Mouse (Mus musculus): Measurements from ENCODE around the gene Tspyl2. TPM values are rescaled to one million over a fixed set of nuclear protein-coding genes. Genes with fewer than 3 reads are reported as not detected.
"Not testable (repeated sequence)": the region's sequence is repeated elsewhere in the genome, so short reads cannot be mapped to it uniquely, and the experiment has no call there.

Tspyl2 gene
- polyA plus RNA-seq, 1 experiment from 2014 or later: 14.0 TPM

DNA sequence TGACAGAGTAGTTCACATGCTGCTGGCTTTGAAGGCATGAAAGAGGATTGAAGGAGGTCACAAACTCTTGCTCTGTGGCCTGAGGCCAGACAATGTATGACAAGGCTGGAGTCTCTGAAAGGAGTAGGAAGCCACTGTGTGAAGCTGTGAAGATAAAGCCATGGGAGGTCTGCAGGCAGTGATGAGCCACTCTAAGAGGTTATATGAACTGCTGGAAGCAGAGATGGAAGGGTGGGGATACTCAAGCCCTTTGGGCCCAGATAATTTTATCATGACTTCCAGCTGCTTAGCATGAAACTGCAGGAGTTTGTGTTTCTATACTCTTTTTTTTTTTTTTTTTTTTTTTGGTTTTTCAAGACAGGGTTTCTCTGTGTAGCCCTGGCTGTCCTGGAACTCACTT, 34.9 kb downstream of the Tspyl2 start:
- no peak for ATAC-seq
- Histone ChIP-seq H3K27ac (ENCODE audit: low read length) (no peak overlapping the region), H3K9me3 (ENCODE audit: low read length) (no peaks in the 10 kb centered on the region), H3K36me3 (ENCODE audit: insufficient read depth, low read length) (no peaks in the 10 kb centered on the region), H3K9ac (replicated peaks; ENCODE audit: low read depth) (no peak overlapping the region), H3K4me2 (replicated peaks; ENCODE audit: low read depth, low read length) (no peak overlapping the region), H3K4me3 (ENCODE audit: low read depth, low read length) (no peak overlapping the region), H3K4me1 (ENCODE audit: insufficient read depth, low read depth, low read length) (no peaks in the 10 kb centered on the region), H3K27me3 (replicated peaks; ENCODE audit: insufficient read depth, low read length) (no peaks in the 10 kb centered on the region)
- TF ChIP-seq EP300 (IDR thresholded peaks at IDR 0.05) (no peak), CTCF (IDR thresholded peaks at IDR 0.05) (no peak)
- no peak for DNase-seq (ENCODE audit: low spot score)

DNA sequence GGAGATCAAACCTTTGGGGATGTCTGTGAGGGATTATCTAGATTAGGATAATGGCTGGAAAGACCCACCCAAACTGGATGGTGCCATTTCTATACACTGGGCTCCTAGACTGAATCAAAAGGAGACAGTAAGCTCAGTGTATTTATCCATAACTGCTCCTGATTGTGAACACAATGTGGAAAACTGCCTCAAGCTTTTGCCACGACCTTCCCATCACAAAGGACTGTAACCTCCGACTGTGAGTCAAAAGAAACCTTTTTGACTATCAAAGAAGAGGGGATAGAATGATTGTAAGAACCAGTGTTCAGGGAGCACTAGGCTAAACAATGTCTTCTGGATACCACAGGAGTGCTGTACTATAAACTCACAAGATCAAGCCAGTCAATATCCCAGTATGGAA, 36.0 kb downstream of the Tspyl2 start:
- 81% methylated on average over 2 of the region's 2 CpGs for WGBS

DNA sequence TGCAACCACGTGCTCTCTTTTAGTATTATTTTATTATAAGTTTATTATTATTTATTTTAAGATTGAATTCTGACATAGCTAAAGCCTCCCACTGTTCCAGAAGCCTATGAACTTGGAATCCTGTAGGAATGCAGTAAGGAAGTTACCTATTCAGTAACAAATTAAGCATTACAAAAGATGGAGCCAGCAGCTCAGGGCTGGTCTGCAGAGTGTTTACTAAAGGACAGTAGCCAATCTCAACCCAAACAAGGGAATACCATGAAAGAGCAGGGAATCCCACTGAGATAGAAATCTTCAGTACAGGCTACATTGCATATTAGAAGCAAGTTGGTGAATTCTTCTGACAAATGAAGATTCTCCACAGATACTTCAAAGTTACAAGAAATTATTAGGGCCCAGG, 55.2 kb downstream of the Tspyl2 start:
- WGBS: 62% methylated on average over 1 of the region's 1 CpGs
- H3K9ac ChIP-seq (replicated peaks; ENCODE audit: low read depth); H3K27ac ChIP-seq (ENCODE audit: low read length); H3K4me1 ChIP-seq (ENCODE audit: insufficient read depth, low read depth, low read length); H3K36me3 ChIP-seq (ENCODE audit: insufficient read depth, low read length); H3K4me2 ChIP-seq (replicated peaks; ENCODE audit: low read depth, low read length); DNase-seq (ENCODE audit: low spot score); ATAC-seq; H3K4me3 ChIP-seq (ENCODE audit: low read depth, low read length); H3K9me3 ChIP-seq (ENCODE audit: low read length); H3K27me3 ChIP-seq (replicated peaks; ENCODE audit: insufficient read depth, low read length): not testable (repeated sequence)

More for the DNA sequence above, 36.0 kb downstream of the Tspyl2 start:
- Histone ChIP-seq H3K9me3 (ENCODE audit: low read length) (no peaks in the 10 kb centered on the region), H3K27ac (ENCODE audit: low read length) (no peak overlapping the region), H3K4me1 (ENCODE audit: insufficient read depth, low read depth, low read length) (no peaks in the 10 kb centered on the region), H3K4me3 (ENCODE audit: low read depth, low read length) (no peak overlapping the region), H3K27me3 (replicated peaks; ENCODE audit: insufficient read depth, low read length) (no peaks in the 10 kb centered on the region), H3K9ac (replicated peaks; ENCODE audit: low read depth) (no peak overlapping the region), H3K4me2 (replicated peaks; ENCODE audit: low read depth, low read length) (no peak overlapping the region), H3K36me3 (ENCODE audit: insufficient read depth, low read length) (no peaks in the 10 kb centered on the region)
- ATAC-seq: no peak
- TF ChIP-seq EP300 (IDR thresholded peaks at IDR 0.05) (no peak), CTCF (IDR thresholded peaks at IDR 0.05) (no peak)
- no peak for DNase-seq (ENCODE audit: low spot score)

Other genes with a start within 250 kb of the Tspyl2 start
- gene Iqsec2, start 198.2 kb downstream of the Tspyl2 start, polyA plus RNA-seq (2015; fragmentation: Nextera tagmentation; extraction: Ambion mirVana): 4.0 and 4.3 TPM in 2 replicates
- gene Kdm5c, start 109.4 kb downstream of the Tspyl2 start, polyA plus RNA-seq (2015; fragmentation: Nextera tagmentation; extraction: Ambion mirVana): 17.0 and 17.8 TPM in 2 replicates
- gene Kantr, start 14.9 kb downstream of the Tspyl2 start, polyA plus RNA-seq (2015; fragmentation: Nextera tagmentation; extraction: Ambion mirVana): 5.9 and 6.6 TPM in 2 replicates
- gene Gpr173, start 26.3 kb upstream of the Tspyl2 start, polyA plus RNA-seq (2015; fragmentation: Nextera tagmentation; extraction: Ambion mirVana): 1.1 TPM in 2 replicates
- gene Cldn34a, start 220.9 kb upstream of the Tspyl2 start, polyA plus RNA-seq (2015; fragmentation: Nextera tagmentation; extraction: Ambion mirVana): not detected in 2 replicates